18 mouse cellular contexts compared by ENCODE assay signal in the genomic region with DNA sequence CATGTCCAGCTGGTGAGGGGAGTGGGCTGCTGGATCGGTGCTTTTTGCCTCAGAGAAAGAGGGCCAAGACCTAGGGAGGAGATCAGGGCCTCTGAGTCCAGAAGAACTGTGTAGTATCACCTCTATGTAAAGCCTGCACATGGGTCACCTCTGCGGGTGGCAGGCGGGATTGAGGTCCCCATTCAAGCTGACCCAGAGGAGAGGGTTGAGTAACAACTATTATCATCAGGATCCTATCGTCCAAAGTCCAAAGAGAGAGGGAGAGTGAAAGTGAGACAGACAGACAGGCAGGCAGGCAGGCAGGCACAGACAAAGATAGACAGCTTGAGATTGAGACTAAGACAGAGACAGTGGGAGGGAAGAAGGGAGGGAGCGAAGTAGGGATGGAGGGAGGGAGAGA. TPM values are rescaled to one million over a fixed set of nuclear protein-coding genes. Genes with fewer than 3 reads are reported as not detected.
"Had no signal": no experiment of that assay in that cellular context is flagged by ENCODE, and none has a peak within 500 bp of the region (broad histone marks: within the 10 kb centered on the region; RNA-seq: fewer than 3 reads in every experiment).

No protein-coding gene starts in this region.

- H3K36me3 ChIP-seq: hindbrain, embryonic 15.5 days; limb, embryonic 10.5 days; midbrain, embryonic 13.5 days; stomach, embryonic 15.5 days had no signal

- H3K4me2 ChIP-seq: hindbrain, embryonic 15.5 days; midbrain, embryonic 13.5 days; stomach, embryonic 15.5 days had no signal

- H3K9ac ChIP-seq: hindbrain, embryonic 15.5 days; midbrain, embryonic 13.5 days; stomach, embryonic 15.5 days had no signal

- H3K27ac ChIP-seq: hindbrain, embryonic 15.5 days; left cerebral cortex, adult 2 months; limb, embryonic 10.5 days; midbrain, embryonic 13.5 days; stomach, embryonic 15.5 days had no signal

- H3K4me1 ChIP-seq: hindbrain, embryonic 15.5 days; midbrain, embryonic 13.5 days had no signal

- ATAC-seq: inflammation-experienced regulatory T-cells, adult 6 months; midbrain, embryonic 13.5 days had no signal

- H3K27me3 ChIP-seq: stomach, embryonic 15.5 days had no signal

- H3K9me3 ChIP-seq: hindbrain, embryonic 15.5 days; limb, embryonic 10.5 days; midbrain, embryonic 13.5 days; stomach, embryonic 15.5 days had no signal

- H3K4me3 ChIP-seq: hindbrain, embryonic 15.5 days; left cerebral cortex, adult 2 months; limb, embryonic 10.5 days; midbrain, embryonic 13.5 days; stomach, embryonic 15.5 days had no signal

- DNase-seq: right cerebral cortex, postnatal 14 days; thymus, adult 2 months; thymus, postnatal 25 days had no signal

RNA-seq across cellular contexts. Expression of a gene that starts 0.4 kb away (rescaled TPM):
- total RNA-seq: left cerebral cortex, postnatal 14 days; megakaryocyte-erythroid progenitor cell, adult 5-6 weeks had no signal
- polyA plus RNA-seq: hindbrain, embryonic 15.5 days; inflammation-experienced regulatory T-cells, adult 6 months; limb, embryonic 10.5 days; midbrain, embryonic 13.5 days; neural tube, embryonic 14.5 days; urinary bladder, adult 2 months had no signal

RNA-seq across cellular contexts. Expression of a gene that starts 19.2 kb away (rescaled TPM):
- total RNA-seq: layer of hippocampus, postnatal 25 days; left cerebral cortex, adult 2 months; left cerebral cortex, postnatal 14 days; megakaryocyte-erythroid progenitor cell, adult 5-6 weeks; midbrain, postnatal 0 days had no signal
- polyA plus RNA-seq: limb, embryonic 14.5 days; lung, embryonic 16.5 days; spleen, adult 2 months; stomach, embryonic 15.5 days; urinary bladder, adult 2 months had no signal

RNA-seq across cellular contexts. Expression of a gene that starts 32.1 kb away (rescaled TPM):
- total RNA-seq: layer of hippocampus, postnatal 25 days; left cerebral cortex, adult 2 months; left cerebral cortex, postnatal 14 days; megakaryocyte-erythroid progenitor cell, adult 5-6 weeks; midbrain, postnatal 0 days had no signal
- polyA plus RNA-seq: hindbrain, embryonic 15.5 days; lung, embryonic 16.5 days; midbrain, postnatal 0 days; neural tube, embryonic 14.5 days; spleen, adult 2 months; stomach, embryonic 15.5 days; urinary bladder, adult 2 months had no signal
